Mouse (Mus musculus): ENCODE data around the gene Bcor. TPM values are rescaled to one million over a fixed set of nuclear protein-coding genes. Genes with fewer than 3 reads are reported as not detected.

Gene Bcor
- 14.7 and 16.8 TPM in 2 replicates for polyA plus RNA-seq (2015; fragmentation: Nextera tagmentation; extraction: Ambion mirVana)

DNA sequence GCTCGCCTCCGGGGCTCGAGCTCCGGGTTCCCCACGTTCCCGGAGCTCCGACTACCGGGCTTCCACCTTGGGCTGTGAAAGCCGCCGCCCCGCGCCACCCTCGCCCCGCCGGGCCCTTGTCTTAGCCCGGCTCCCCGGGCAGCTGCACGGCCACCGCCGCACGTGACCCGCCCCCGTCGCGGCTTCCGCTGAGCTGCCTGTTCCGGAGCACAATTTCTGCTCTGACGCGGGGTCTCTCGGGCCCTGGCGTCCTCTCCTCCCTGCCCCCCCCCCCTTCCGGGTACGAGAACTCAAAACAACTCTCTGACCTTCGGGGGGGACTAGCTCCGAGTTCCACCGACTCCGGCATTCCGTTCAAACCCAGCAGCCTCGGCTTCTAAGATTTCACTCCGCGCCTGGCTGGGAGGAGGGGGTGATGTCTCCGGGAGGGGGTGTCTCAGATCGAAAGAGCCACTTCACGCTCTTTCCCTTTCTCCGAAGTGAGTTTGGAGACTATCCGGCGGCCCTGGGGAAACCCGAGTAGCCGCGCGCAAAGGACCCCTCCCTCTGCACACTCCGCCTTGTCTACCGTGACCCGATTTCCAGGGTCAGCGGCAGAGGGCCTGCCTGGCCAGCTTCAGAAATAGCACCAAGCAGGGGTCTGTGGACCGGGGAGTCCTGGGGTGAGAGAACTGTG lies at the start of gene Bcor:
Bcor (minus strand) TSS at position 375 of the 676 bp plus-strand sequence.
- peak within 1 kb of the TSS; percentile 49 for H3K4me3 ChIP-seq (ENCODE audit: low read depth, low read length)
- peak within 1 kb of the TSS; percentile 63 for H3K4me2 ChIP-seq (ENCODE audit: low read length)
- H3K9ac ChIP-seq (ENCODE audit: low read depth, low read length) = peak within 1 kb of the TSS; percentile 63
- no peaks in the 10 kb centered on the region for H3K36me3 ChIP-seq (ENCODE audit: control insufficient read depth, insufficient read depth, low read length)
- peaks cover 5% of the 10 kb centered on the region for H3K4me1 ChIP-seq (ENCODE audit: control insufficient read depth, insufficient read depth, low read length)
- ATAC-seq = peak; percentile 36
- H3K27me3 ChIP-seq (ENCODE audit: control insufficient read depth, insufficient read depth, low read depth, low read length) = peaks cover 22% of the 10 kb centered on the region
- WGBS = 1% methylated on average over 41 of the region's 56 CpGs
- peak within 1 kb of the TSS; percentile 10; the same call in 1 of the 2 replicates for H3K27ac ChIP-seq (ENCODE audit: low read length)
- H3K9me3 ChIP-seq (replicated peaks; ENCODE audit: control insufficient read depth, low read length, poor library complexity, severe bottlenecking) = no peaks in the 10 kb centered on the region

DNA sequence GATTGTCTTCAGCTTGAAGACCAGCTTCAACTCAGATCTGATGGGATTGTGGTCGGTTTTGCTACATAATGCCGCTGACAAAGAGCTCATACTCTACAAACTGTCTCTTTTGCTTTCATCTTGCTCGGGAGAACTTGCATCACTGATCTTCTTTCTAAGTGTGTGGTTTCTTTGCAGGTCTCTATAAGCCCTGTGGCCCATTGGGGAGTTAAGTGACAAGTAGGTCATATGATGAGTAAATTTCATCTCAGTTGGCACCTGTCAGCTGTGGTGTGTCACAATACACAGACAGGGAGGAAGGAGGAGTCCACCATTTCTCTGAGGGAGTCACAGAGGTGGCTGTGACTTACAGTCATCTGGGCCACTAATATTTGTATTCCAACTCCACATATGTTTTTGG lies 42.8 kb upstream of the Bcor start:
- no peaks in the 10 kb centered on the region for H3K9me3 ChIP-seq (replicated peaks; ENCODE audit: control insufficient read depth, low read length, poor library complexity, severe bottlenecking)
- no peaks in the 10 kb centered on the region for H3K4me1 ChIP-seq (ENCODE audit: control insufficient read depth, insufficient read depth, low read length)
- no peaks in the 10 kb centered on the region for H3K27me3 ChIP-seq (ENCODE audit: control insufficient read depth, insufficient read depth, low read depth, low read length)
- H3K36me3 ChIP-seq (ENCODE audit: control insufficient read depth, insufficient read depth, low read length) = no peaks in the 10 kb centered on the region
- no peak overlapping the region for H3K4me3 ChIP-seq (ENCODE audit: low read depth, low read length)
- ATAC-seq = no peak
- no peak overlapping the region for H3K9ac ChIP-seq (ENCODE audit: low read depth, low read length)
- no peak overlapping the region for H3K4me2 ChIP-seq (ENCODE audit: low read length)
- H3K27ac ChIP-seq (ENCODE audit: low read length) = no peak overlapping the region
- WGBS = 83% methylated on average over 3 of the region's 3 CpGs

DNA sequence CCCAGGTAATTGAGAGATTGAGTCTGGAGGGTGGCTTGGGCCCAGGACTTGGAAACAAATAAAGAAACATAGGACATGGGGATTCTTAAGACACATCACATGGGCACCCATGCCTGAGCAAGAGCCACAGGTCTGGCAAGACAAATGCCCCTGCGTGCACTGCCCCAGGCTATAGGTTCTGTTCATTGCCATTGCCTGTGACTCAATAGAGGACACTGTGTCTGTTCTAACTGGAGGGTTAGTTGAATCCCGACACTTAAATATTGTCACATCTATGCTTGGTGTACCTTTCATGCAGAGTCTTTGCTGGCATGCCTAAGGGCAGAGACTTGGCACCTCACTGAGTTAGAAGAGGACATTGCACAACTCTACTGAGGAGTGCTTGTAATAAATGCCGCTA lies 41.0 kb upstream of the Bcor start:
- no peak overlapping the region for H3K4me3 ChIP-seq (ENCODE audit: low read depth, low read length)
- H3K27me3 ChIP-seq (ENCODE audit: control insufficient read depth, insufficient read depth, low read depth, low read length) = no peaks in the 10 kb centered on the region
- no peaks in the 10 kb centered on the region for H3K4me1 ChIP-seq (ENCODE audit: control insufficient read depth, insufficient read depth, low read length)
- no peaks in the 10 kb centered on the region for H3K36me3 ChIP-seq (ENCODE audit: control insufficient read depth, insufficient read depth, low read length)
- WGBS = 83% methylated on average over 3 of the region's 3 CpGs
- H3K9ac ChIP-seq (ENCODE audit: low read depth, low read length) = no peak overlapping the region
- H3K27ac ChIP-seq (ENCODE audit: low read length) = no peak overlapping the region
- no peaks in the 10 kb centered on the region for H3K9me3 ChIP-seq (replicated peaks; ENCODE audit: control insufficient read depth, low read length, poor library complexity, severe bottlenecking)
- H3K4me2 ChIP-seq (ENCODE audit: low read length) = no peak overlapping the region
- no peak for ATAC-seq

DNA sequence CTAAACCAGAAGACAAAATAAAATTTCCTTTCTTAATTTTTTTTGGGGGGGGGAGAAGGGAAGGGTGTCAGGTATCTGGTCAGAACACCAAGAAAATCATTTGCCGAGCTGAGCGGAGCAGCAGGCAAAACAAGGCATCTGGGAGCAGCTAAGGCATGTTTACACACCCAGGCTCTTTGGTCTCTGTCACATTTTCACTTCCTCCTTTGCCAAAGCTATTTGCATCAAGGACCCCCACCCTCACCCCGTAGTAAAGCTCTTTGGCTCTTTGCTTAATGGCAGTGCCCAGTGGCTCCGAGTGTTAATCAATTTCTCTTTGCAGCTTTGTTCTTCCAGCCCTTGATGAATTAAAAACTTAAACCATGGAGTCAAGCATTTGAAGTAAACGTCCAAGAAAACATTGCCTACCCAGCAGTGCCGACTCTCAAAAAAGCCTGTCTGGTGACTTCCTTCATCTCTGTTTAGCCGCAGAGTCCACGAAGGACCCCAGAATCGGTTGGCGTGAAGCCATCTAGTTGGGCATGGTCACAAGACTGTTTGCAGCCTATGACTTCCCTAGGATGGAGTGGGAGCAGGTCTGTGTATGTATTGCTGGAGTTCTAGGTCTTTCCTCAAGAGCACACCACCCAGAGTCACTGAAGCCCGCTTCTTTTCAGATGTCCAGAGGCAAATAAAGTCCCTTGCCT lies 35.2 kb upstream of the Bcor start:
- WGBS = 72% methylated on average over 11 of the region's 11 CpGs
- Histone ChIP-seq H3K9me3 (replicated peaks; ENCODE audit: control insufficient read depth, low read length, poor library complexity, severe bottlenecking) (no peaks in the 10 kb centered on the region), H3K36me3 (ENCODE audit: control insufficient read depth, insufficient read depth, low read length) (no peaks in the 10 kb centered on the region), H3K4me2 (ENCODE audit: low read length) (no peak overlapping the region), H3K4me3 (ENCODE audit: low read depth, low read length) (no peak overlapping the region), H3K4me1 (ENCODE audit: control insufficient read depth, insufficient read depth, low read length) (no peaks in the 10 kb centered on the region), H3K27me3 (ENCODE audit: control insufficient read depth, insufficient read depth, low read depth, low read length) (no peaks in the 10 kb centered on the region), H3K27ac (ENCODE audit: low read length) (no peak overlapping the region), H3K9ac (ENCODE audit: low read depth, low read length) (no peak overlapping the region)
- no peak for ATAC-seq

DNA sequence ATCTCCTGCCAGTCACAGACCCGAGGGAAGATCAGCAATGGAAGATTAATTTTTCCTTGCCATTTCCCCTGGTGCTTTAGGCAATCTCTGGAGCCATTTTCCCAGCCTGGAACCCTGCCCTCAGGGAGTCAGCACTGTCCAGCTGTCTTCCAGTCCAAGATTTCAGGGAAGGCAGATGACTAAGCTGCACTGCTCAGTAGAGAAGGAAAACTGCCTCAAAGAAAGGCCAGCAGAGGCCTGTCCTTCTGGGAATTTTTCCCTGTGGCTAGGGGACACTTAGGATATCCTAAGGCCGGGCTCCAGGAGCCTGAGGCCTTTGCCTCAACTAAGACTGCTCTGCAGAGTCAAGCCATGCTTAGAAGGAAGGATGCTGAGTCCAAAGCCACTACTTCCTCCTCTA lies 32.2 kb upstream of the Bcor start:
- Histone ChIP-seq H3K4me1 (ENCODE audit: control insufficient read depth, insufficient read depth, low read length) (no peaks in the 10 kb centered on the region), H3K4me2 (ENCODE audit: low read length) (no peak overlapping the region), H3K27ac (ENCODE audit: low read length) (no peak overlapping the region), H3K9me3 (replicated peaks; ENCODE audit: control insufficient read depth, low read length, poor library complexity, severe bottlenecking) (no peaks in the 10 kb centered on the region), H3K4me3 (ENCODE audit: low read depth, low read length) (no peak overlapping the region), H3K27me3 (ENCODE audit: control insufficient read depth, insufficient read depth, low read depth, low read length) (no peaks in the 10 kb centered on the region), H3K36me3 (ENCODE audit: control insufficient read depth, insufficient read depth, low read length) (no peaks in the 10 kb centered on the region), H3K9ac (ENCODE audit: low read depth, low read length) (no peak overlapping the region)
- no peak for ATAC-seq
- WGBS = 79% methylated on average over 2 of the region's 2 CpGs

DNA sequence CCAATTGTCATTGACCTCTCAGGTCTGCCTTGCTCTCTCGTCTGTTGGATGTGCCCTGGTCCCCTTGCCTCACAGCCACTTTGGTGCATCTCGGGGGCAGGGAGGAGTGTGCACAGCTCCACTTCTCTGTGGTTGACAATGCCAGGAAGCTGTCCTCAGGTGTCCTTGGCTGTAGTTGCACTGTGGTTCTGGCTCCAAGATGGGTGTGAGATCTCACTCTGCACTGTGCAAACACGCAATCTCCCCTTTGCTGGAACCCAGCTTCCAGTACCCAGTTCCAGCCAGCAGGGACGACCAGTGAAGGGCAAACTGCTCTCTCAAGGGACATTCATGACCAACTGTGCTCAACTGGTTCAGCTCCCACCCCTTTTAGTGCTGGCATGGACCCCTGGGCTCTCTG lies 29.4 kb upstream of the Bcor start:
- no peaks in the 10 kb centered on the region for H3K4me1 ChIP-seq (ENCODE audit: control insufficient read depth, insufficient read depth, low read length)
- no peaks in the 10 kb centered on the region for H3K9me3 ChIP-seq (replicated peaks; ENCODE audit: control insufficient read depth, low read length, poor library complexity, severe bottlenecking)
- no peaks in the 10 kb centered on the region for H3K36me3 ChIP-seq (ENCODE audit: control insufficient read depth, insufficient read depth, low read length)
- no peak overlapping the region for H3K27ac ChIP-seq (ENCODE audit: low read length)
- H3K27me3 ChIP-seq (ENCODE audit: control insufficient read depth, insufficient read depth, low read depth, low read length) = no peaks in the 10 kb centered on the region
- 71% methylated on average over 4 of the region's 4 CpGs for WGBS
- no peak overlapping the region for H3K4me3 ChIP-seq (ENCODE audit: low read depth, low read length)
- H3K4me2 ChIP-seq (ENCODE audit: low read length) = no peak overlapping the region
- no peak for ATAC-seq
- H3K9ac ChIP-seq (ENCODE audit: low read depth, low read length) = no peak overlapping the region

DNA sequence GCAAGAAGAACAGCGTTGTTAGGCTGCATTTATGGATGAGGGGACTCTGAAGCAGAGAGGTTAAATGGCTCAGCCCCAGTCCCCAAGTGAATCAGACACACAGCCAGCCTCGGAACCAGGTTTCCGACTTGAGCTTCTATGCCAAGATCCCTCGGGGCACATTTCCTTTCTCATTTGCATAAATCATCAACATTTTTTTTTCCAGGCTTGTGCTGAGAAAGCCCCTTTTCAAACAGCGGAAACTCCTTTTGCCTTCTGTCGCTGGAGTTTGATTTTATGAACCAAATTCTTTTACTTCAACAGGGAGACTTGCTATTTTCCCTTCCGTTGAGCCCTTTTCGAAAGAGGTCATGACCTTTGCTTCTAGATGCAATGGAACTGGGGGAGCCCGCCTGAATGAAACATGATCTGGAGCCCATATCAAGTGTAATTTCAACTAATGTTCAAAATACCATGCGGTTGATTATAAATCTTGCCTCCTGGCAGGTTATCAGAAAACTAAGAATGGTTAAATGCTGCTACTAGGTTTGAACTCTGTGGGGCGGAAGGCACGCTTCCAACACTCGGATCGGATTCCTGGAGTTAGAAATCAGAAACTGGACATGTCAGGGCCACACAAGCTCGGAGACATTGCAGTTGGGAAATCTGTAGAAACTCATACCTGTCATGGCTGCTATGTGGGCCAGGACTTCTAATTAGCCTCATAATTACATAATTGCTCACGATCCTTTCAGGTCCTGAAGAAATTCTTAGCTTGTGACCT lies 15.2 kb upstream of the Bcor start:
- Histone ChIP-seq H3K4me3 (ENCODE audit: low read depth, low read length) (no peak overlapping the region), H3K4me1 (ENCODE audit: control insufficient read depth, insufficient read depth, low read length) (no peaks in the 10 kb centered on the region), H3K9ac (ENCODE audit: low read depth, low read length) (no peak overlapping the region), H3K9me3 (replicated peaks; ENCODE audit: control insufficient read depth, low read length, poor library complexity, severe bottlenecking) (no peaks in the 10 kb centered on the region), H3K36me3 (ENCODE audit: control insufficient read depth, insufficient read depth, low read length) (no peaks in the 10 kb centered on the region), H3K27me3 (ENCODE audit: control insufficient read depth, insufficient read depth, low read depth, low read length) (no peaks in the 10 kb centered on the region), H3K4me2 (ENCODE audit: low read length) (no peak overlapping the region), H3K27ac (ENCODE audit: low read length) (no peak overlapping the region)
- WGBS = 56% methylated on average over 16 of the region's 16 CpGs
- no peak for ATAC-seq

DNA sequence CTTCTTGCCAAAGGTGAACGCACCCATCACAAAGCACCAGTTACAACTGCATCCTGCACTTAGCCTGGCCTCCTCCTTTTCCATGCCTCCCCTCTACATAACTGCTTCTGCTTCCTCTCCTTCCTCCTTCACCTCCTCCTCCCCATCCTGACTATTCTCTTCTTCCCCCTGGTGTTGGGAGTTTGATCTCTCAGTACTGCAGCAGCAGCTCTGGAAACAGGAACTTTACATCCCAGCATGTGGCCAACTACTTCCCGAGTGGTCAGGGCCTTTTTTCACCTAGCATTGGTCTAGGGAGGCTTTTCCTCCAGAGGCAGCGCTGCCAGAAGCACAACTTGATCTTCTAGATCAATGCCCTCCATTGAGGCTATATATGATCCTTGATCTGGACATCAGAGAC lies 10.0 kb upstream of the Bcor start:
- H3K4me1 ChIP-seq (ENCODE audit: control insufficient read depth, insufficient read depth, low read length) = no peaks in the 10 kb centered on the region
- no peak overlapping the region for H3K9ac ChIP-seq (ENCODE audit: low read depth, low read length)
- no peaks in the 10 kb centered on the region for H3K9me3 ChIP-seq (replicated peaks; ENCODE audit: control insufficient read depth, low read length, poor library complexity, severe bottlenecking)
- no peaks in the 10 kb centered on the region for H3K36me3 ChIP-seq (ENCODE audit: control insufficient read depth, insufficient read depth, low read length)
- H3K4me3 ChIP-seq (ENCODE audit: low read depth, low read length) = no peak overlapping the region
- no peaks in the 10 kb centered on the region for H3K27me3 ChIP-seq (ENCODE audit: control insufficient read depth, insufficient read depth, low read depth, low read length)
- H3K4me2 ChIP-seq (ENCODE audit: low read length) = no peak overlapping the region
- no peak for ATAC-seq
- 40% methylated on average over 3 of the region's 3 CpGs for WGBS
- H3K27ac ChIP-seq (ENCODE audit: low read length) = no peak overlapping the region
